Mouse (Mus musculus): ENCODE data around the gene Arvcf. TPM values are rescaled to one million over a fixed set of nuclear protein-coding genes. Genes with fewer than 3 reads are reported as not detected.
A peak's percentile ranks its signal among the peaks of the same experiment; 100 is the strongest.

Gene Arvcf
- polyA plus RNA-seq, 1 experiment from 2014 or later, result 71.0 TPM

DNA sequence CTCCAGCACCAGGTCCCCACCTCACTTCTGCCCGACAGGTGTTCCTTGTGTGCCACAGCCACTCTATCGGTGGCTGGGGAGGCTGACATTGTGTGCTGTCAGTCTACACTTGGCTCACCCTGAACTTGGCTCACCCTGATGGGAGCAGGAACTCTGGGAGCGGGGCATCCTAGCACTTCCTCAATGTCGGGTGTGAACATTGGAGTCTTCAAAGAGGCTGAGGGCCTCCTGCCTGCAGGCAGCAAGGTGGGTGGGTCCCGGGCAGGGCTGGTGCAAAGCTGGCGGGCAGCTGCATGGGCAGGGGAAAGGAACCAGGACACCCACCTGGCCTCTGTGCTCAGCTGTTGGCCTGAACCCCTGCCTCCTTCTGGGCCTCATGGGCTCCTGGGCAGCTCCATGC is 88.1 kb downstream of the Arvcf start:
- H3K9me3 ChIP-seq (ENCODE audit: control insufficient read depth, low read length), result no peaks in the 10 kb centered on the region
- ATAC-seq (ENCODE audit: low FRiP score), result no peak
- 86% methylated on average over 6 of the region's 6 CpGs for WGBS
- no peak overlapping the region for H3K27ac ChIP-seq (ENCODE audit: low read depth, low read length)
- H3K4me3 ChIP-seq (ENCODE audit: low read depth, low read length), result no peak overlapping the region
- no peaks in the 10 kb centered on the region for H3K27me3 ChIP-seq (ENCODE audit: control insufficient read depth, insufficient read depth, low read length)
- DNase-seq (ENCODE audit: low spot score, missing footprints), result no peak
- no peaks in the 10 kb centered on the region for H3K4me1 ChIP-seq (ENCODE audit: control insufficient read depth, insufficient read depth, low read length)
- H3K4me2 ChIP-seq, result no peak overlapping the region
- no peaks in the 10 kb centered on the region for H3K36me3 ChIP-seq (ENCODE audit: control insufficient read depth, insufficient read depth, low read length)
- H3K9ac ChIP-seq (ENCODE audit: low read length), result no peak overlapping the region

- Histone ChIP-seq H3K9ac (ENCODE audit: low read length) (no peak overlapping the region), H3K4me1 (ENCODE audit: control insufficient read depth, insufficient read depth, low read length) (no peaks in the 10 kb centered on the region), H3K27me3 (ENCODE audit: control insufficient read depth, insufficient read depth, low read length) (no peaks in the 10 kb centered on the region), H3K4me3 (ENCODE audit: low read depth, low read length) (no peak overlapping the region), H3K9me3 (ENCODE audit: control insufficient read depth, low read length) (no peaks in the 10 kb centered on the region), H3K36me3 (ENCODE audit: control insufficient read depth, insufficient read depth, low read length) (no peaks in the 10 kb centered on the region), H3K4me2 (no peak overlapping the region), H3K27ac (ENCODE audit: low read depth, low read length) (no peak overlapping the region)
- WGBS, result 29% methylated on average over 8 of the region's 8 CpGs
- peak; percentile 100 for DNase-seq (ENCODE audit: low spot score, missing footprints)
- peak; percentile 86 for ATAC-seq (ENCODE audit: low FRiP score)
Measured at GRCm38 (mm10) chr16:18443385-18443841, 95.4 kb downstream of the Arvcf start.

DNA sequence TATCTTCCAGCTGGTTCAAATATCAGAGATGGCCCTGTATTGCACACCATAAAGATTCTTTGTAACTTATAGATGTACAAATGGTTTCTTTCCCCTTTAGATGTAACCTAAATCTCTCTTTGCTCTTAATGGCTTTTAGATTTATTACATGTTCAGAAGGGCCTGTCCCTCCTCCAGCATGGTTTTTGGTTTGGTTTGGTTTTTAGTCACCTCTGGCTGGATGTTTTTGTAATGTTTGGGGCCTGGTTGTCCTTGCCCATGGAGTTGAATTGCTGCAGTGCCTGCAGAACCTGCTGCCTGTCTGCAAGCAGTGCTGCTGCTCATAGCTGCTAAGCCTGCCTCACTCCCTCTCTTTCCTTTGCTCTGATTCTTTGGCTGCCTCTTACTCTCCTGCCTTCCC is 99.3 kb downstream of the Arvcf start:
- no peaks in the 10 kb centered on the region for H3K27me3 ChIP-seq (ENCODE audit: control insufficient read depth, insufficient read depth, low read length)
- H3K27ac ChIP-seq (ENCODE audit: low read depth, low read length), result no peak overlapping the region

DNA sequence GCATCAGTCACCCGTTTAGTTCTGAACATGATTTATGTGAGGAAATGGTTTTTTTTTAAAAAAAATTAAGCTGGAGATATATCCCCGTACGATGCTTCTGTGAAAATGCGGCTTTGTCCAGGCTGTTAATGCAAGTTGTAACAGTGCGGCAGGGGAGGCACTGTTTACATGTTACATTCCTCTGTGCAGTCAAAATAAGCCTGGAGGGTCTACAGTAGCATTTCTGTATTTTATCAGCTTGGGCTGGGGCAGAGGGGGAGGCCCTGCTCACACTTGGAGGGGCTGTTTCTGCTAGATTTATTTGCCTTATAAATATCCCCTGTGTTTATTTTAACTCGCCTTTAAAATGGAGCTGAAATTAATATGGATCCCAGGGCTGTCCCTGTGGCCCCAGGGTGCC is 100.1 kb downstream of the Arvcf start:
- DNase-seq (ENCODE audit: low spot score, missing footprints) (no peak), ATAC-seq (ENCODE audit: low FRiP score) (no peak)
- H3K4me1 ChIP-seq (ENCODE audit: control insufficient read depth, insufficient read depth, low read length), result no peaks in the 10 kb centered on the region
- no peaks in the 10 kb centered on the region for H3K9me3 ChIP-seq (ENCODE audit: control insufficient read depth, low read length)
- H3K27ac ChIP-seq (ENCODE audit: low read depth, low read length), result no peak overlapping the region
- no peaks in the 10 kb centered on the region for H3K36me3 ChIP-seq (ENCODE audit: control insufficient read depth, insufficient read depth, low read length)
- 87% methylated on average over 6 of the region's 6 CpGs for WGBS
- no peaks in the 10 kb centered on the region for H3K27me3 ChIP-seq (ENCODE audit: control insufficient read depth, insufficient read depth, low read length)
- no peak overlapping the region for H3K4me2 ChIP-seq
- H3K9ac ChIP-seq (ENCODE audit: low read length), result no peak overlapping the region
- H3K4me3 ChIP-seq (ENCODE audit: low read depth, low read length), result no peak overlapping the region

More for the DNA sequence above, 99.3 kb downstream of the Arvcf start:
- H3K4me2 ChIP-seq, result no peak overlapping the region
- DNase-seq (ENCODE audit: low spot score, missing footprints) (peak; percentile 67), ATAC-seq (ENCODE audit: low FRiP score) (no peak)
- H3K36me3 ChIP-seq (ENCODE audit: control insufficient read depth, insufficient read depth, low read length), result no peaks in the 10 kb centered on the region
- H3K9ac ChIP-seq (ENCODE audit: low read length), result no peak overlapping the region
- H3K4me3 ChIP-seq (ENCODE audit: low read depth, low read length), result no peak overlapping the region
- H3K4me1 ChIP-seq (ENCODE audit: control insufficient read depth, insufficient read depth, low read length), result no peaks in the 10 kb centered on the region
- no peaks in the 10 kb centered on the region for H3K9me3 ChIP-seq (ENCODE audit: control insufficient read depth, low read length)

DNA sequence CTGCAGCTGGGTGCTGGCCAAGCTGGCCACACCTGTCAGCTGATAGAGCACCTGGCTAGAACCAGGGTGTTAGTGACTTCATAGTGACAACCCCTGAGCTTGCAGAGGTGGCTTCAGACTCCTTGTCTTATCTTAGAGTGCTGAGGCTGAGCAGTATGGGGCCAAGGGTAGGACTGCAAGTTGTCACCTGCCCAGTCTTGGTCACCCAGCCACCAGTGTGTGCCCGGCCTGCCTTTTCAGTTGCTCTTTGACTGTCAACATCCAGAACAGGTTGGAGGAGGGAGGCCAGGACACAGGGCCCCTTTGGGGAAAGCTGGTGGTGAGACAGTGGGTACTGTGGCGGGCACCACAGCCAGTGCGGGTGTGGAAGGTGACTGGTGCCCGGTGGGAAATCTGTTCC is 101.0 kb downstream of the Arvcf start:
- 94% methylated on average over 4 of the region's 4 CpGs for WGBS
- no peaks in the 10 kb centered on the region for H3K27me3 ChIP-seq (ENCODE audit: control insufficient read depth, insufficient read depth, low read length)
- no peak overlapping the region for H3K9ac ChIP-seq (ENCODE audit: low read length)
- H3K4me3 ChIP-seq (ENCODE audit: low read depth, low read length), result no peak overlapping the region
- no peak overlapping the region for H3K4me2 ChIP-seq
- no peaks in the 10 kb centered on the region for H3K36me3 ChIP-seq (ENCODE audit: control insufficient read depth, insufficient read depth, low read length)
- H3K27ac ChIP-seq (ENCODE audit: low read depth, low read length), result no peak overlapping the region
- DNase-seq (ENCODE audit: low spot score, missing footprints), result peak; percentile 19
- ATAC-seq (ENCODE audit: low FRiP score), result no peak
- no peaks in the 10 kb centered on the region for H3K9me3 ChIP-seq (ENCODE audit: control insufficient read depth, low read length)
- H3K4me1 ChIP-seq (ENCODE audit: control insufficient read depth, insufficient read depth, low read length), result no peaks in the 10 kb centered on the region

DNA sequence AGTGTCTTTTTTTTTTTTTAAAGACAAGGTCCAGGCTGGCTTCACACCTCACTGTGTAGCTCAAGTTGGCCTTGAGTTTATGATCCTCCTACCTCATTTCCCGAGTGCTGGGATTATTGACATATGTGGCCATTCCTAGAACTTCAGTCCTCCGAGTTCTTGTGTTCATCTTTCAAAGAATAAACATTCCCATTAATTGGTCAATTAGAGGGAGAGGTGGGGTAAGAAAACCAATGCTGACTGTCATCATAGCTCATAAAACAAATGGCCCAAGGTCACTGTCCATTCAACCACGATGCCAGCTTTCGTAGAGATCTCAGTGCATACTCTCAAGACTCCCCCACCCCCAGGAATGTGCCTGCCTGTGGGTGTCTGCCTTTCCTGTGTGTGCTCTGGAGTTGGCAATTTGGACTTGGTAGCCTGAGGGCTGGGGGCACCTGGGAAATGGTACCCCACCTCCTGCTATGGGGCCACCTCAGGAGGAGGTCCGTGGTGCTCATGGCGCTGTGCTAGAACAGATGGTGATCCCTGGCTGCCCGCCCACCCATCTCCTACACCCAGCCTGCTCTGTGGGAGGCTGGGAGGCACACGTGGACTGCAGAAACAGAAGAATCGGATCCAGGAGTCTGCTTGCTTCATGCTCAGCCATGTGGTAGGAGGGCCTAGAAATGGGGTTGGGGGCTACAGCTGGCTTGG is 103.7 kb downstream of the Arvcf start:
- H3K27me3 ChIP-seq (ENCODE audit: control insufficient read depth, insufficient read depth, low read length), result no peaks in the 10 kb centered on the region
- H3K9ac ChIP-seq (ENCODE audit: low read length), result no peak overlapping the region
- H3K4me1 ChIP-seq (ENCODE audit: control insufficient read depth, insufficient read depth, low read length), result no peaks in the 10 kb centered on the region
- H3K4me3 ChIP-seq (ENCODE audit: low read depth, low read length), result no peak overlapping the region
- no peak overlapping the region for H3K4me2 ChIP-seq
- no peaks in the 10 kb centered on the region for H3K36me3 ChIP-seq (ENCODE audit: control insufficient read depth, insufficient read depth, low read length)
- H3K9me3 ChIP-seq (ENCODE audit: control insufficient read depth, low read length), result no peaks in the 10 kb centered on the region
- 79% methylated on average over 9 of the region's 9 CpGs for WGBS
- ATAC-seq (ENCODE audit: low FRiP score), result no peak
- DNase-seq (ENCODE audit: low spot score, missing footprints), result peak; percentile 57
- no peak overlapping the region for H3K27ac ChIP-seq (ENCODE audit: low read depth, low read length)

- WGBS, result 87% methylated on average over 8 of the region's 8 CpGs
- no peaks in the 10 kb centered on the region for H3K4me1 ChIP-seq (ENCODE audit: control insufficient read depth, insufficient read depth, low read length)
- H3K9me3 ChIP-seq (ENCODE audit: control insufficient read depth, low read length), result no peaks in the 10 kb centered on the region
- ATAC-seq (ENCODE audit: low FRiP score) (no peak), DNase-seq (ENCODE audit: low spot score, missing footprints) (peak; percentile 60)
- H3K4me2 ChIP-seq, result no peak overlapping the region
- no peaks in the 10 kb centered on the region for H3K36me3 ChIP-seq (ENCODE audit: control insufficient read depth, insufficient read depth, low read length)
- no peaks in the 10 kb centered on the region for H3K27me3 ChIP-seq (ENCODE audit: control insufficient read depth, insufficient read depth, low read length)
- H3K27ac ChIP-seq (ENCODE audit: low read depth, low read length), result no peak overlapping the region
- no peak overlapping the region for H3K9ac ChIP-seq (ENCODE audit: low read length)
- no peak overlapping the region for H3K4me3 ChIP-seq (ENCODE audit: low read depth, low read length)
Measured at GRCm38 (mm10) chr16:18452361-18452862, 104.4 kb downstream of the Arvcf start.

DNA sequence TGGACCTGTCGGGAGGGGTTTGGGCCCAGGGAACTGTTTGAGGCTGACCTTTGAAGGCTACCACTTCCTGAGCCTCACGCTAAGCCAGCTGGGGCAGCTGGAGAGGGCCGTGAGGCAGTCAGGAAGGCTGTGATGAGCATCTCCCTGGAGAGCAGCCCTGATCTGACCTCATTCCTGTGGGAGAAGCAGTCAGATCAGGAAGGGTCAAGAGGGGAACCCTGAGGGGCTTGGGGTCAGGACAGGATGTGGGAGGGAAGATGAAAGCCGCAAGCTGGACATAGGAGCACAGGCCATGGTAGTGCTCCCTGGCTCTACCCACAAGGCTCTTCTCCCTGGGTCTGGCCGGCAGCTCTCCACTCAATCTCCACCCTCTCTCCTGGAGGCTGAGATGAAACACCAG is 105.9 kb downstream of the Arvcf start:
- WGBS, result 39% methylated on average over 5 of the region's 5 CpGs
- Histone ChIP-seq H3K27ac (ENCODE audit: low read depth, low read length) (no peak overlapping the region), H3K4me2 (no peak overlapping the region)

DNA sequence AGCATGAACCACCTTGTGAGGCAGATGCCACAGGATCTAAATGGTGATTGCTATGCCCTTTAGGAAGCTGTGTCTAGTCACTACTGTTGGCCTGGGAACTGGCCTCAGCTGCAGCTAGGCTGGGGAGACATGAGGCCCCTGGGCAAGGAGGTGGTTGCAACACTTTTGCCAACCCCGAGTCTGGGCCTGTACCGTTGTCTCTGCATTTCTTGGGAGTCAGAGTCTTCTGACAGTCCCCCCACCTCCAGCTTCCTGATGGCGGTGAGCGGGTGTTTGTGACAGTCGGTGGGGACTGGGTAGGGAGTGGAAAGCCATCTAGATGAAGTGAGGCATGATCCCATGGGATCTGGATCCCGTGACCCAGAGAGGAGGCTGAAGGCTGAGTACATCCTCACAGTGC is 107.4 kb downstream of the Arvcf start:
- Histone ChIP-seq H3K36me3 (ENCODE audit: control insufficient read depth, insufficient read depth, low read length) (no peaks in the 10 kb centered on the region), H3K4me1 (ENCODE audit: control insufficient read depth, insufficient read depth, low read length) (peaks cover 17% of the 10 kb centered on the region), H3K4me2 (no peak overlapping the region), H3K9me3 (ENCODE audit: control insufficient read depth, low read length) (no peaks in the 10 kb centered on the region), H3K9ac (ENCODE audit: low read length) (no peak overlapping the region), H3K4me3 (ENCODE audit: low read depth, low read length) (no peak overlapping the region), H3K27ac (ENCODE audit: low read depth, low read length) (no peak overlapping the region), H3K27me3 (ENCODE audit: control insufficient read depth, insufficient read depth, low read length) (no peaks in the 10 kb centered on the region)
- DNase-seq (ENCODE audit: low spot score, missing footprints), result peak; percentile 66
- whole genome bisulfite sequencing, result 89% methylated on average over 6 of the region's 6 CpGs
- no peak for ATAC-seq (ENCODE audit: low FRiP score)

More for the DNA sequence above, 105.9 kb downstream of the Arvcf start:
- Histone ChIP-seq H3K27me3 (ENCODE audit: control insufficient read depth, insufficient read depth, low read length) (no peaks in the 10 kb centered on the region), H3K4me1 (ENCODE audit: control insufficient read depth, insufficient read depth, low read length) (peaks cover 2% of the 10 kb centered on the region; the same call in 1 of the 2 replicates), H3K4me3 (ENCODE audit: low read depth, low read length) (no peak overlapping the region), H3K9me3 (ENCODE audit: control insufficient read depth, low read length) (no peaks in the 10 kb centered on the region), H3K36me3 (ENCODE audit: control insufficient read depth, insufficient read depth, low read length) (no peaks in the 10 kb centered on the region), H3K9ac (ENCODE audit: low read length) (no peak overlapping the region)
- ATAC-seq (ENCODE audit: low FRiP score) (peak; percentile 30; the same call in 1 of the 2 replicates), DNase-seq (ENCODE audit: low spot score, missing footprints) (peak; percentile 56)
